Mouse (Mus musculus): ENCODE measurements at regions not wholly inside any gene's neighbourhood (a gene's known extent, or its start where the extent isn't known, plus 50 kb on each side); places are given as distances from the start of the nearest gene placed in this dataset.

- ATAC-seq (no peak), DNase-seq (ENCODE audit: low spot score) (no peak)
- Histone ChIP-seq H3K27ac (ENCODE audit: low read length) (no peak overlapping the region), H3K9me3 (ENCODE audit: low read length) (no peaks in the 10 kb centered on the region), H3K4me3 (ENCODE audit: low read depth, low read length) (no peak overlapping the region), H3K27me3 (replicated peaks; ENCODE audit: insufficient read depth, low read length) (no peaks in the 10 kb centered on the region), H3K9ac (replicated peaks; ENCODE audit: low read depth) (no peak overlapping the region), H3K4me2 (replicated peaks; ENCODE audit: low read depth, low read length) (no peak overlapping the region), H3K4me1 (ENCODE audit: insufficient read depth, low read depth, low read length) (no peaks in the 10 kb centered on the region), H3K36me3 (ENCODE audit: insufficient read depth, low read length) (no peaks in the 10 kb centered on the region)
- 88% methylated on average over 2 of the region's 2 CpGs for WGBS
- TF ChIP-seq CTCF (IDR thresholded peaks at IDR 0.05): peak; percentile 20; the same call in 1 of the 2 replicates
- TF ChIP-seq EP300 (IDR thresholded peaks at IDR 0.05): no peak
Observed at GRCm38 (mm10) chr13:33558927-33559326, 74.3 kb downstream of the Serpinb9g start.

- H3K4me2 ChIP-seq (replicated peaks; ENCODE audit: low read depth, low read length): no peak overlapping the region
- no peaks in the 10 kb centered on the region for H3K36me3 ChIP-seq (ENCODE audit: insufficient read depth, low read length)
- no peak overlapping the region for H3K9ac ChIP-seq (replicated peaks; ENCODE audit: low read depth)
- no peaks in the 10 kb centered on the region for H3K27me3 ChIP-seq (replicated peaks; ENCODE audit: insufficient read depth, low read length)
- TF ChIP-seq EP300 (IDR thresholded peaks at IDR 0.05) (no peak), CTCF (IDR thresholded peaks at IDR 0.05) (no peak)
- H3K9me3 ChIP-seq (ENCODE audit: low read length): no peaks in the 10 kb centered on the region
- ATAC-seq (no peak), DNase-seq (ENCODE audit: low spot score) (no peak)
- H3K4me3 ChIP-seq (ENCODE audit: low read depth, low read length): no peak overlapping the region
- no peak overlapping the region for H3K27ac ChIP-seq (ENCODE audit: low read length)
- H3K4me1 ChIP-seq (ENCODE audit: insufficient read depth, low read depth, low read length): no peaks in the 10 kb centered on the region
Observed at GRCm38 (mm10) chr13:33559719-33560118, 75.1 kb downstream of the Serpinb9g start.

DNA sequence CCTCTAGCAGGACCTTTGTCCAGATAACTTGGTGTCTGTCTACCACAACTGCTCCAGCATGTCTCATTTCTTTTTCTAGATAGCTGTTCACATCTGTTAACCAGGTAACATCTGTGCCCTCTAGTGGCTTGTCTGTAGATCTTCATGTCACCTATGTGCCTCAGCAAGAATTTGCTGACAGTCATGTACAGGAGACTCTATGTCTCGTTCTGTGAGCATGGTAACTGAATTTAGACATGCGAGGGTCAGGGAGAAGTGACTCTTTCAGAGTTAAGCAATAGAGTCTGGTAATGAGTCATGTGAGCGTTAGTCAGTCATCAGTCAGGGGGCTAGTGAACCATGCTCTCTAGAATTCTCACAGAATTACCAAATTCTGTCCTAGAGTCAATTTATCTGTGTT lies 77.0 kb downstream of the Serpinb9g start:
- Histone ChIP-seq H3K4me3 (ENCODE audit: low read depth, low read length) (no peak overlapping the region), H3K27ac (ENCODE audit: low read length) (no peak overlapping the region), H3K9me3 (ENCODE audit: low read length) (no peaks in the 10 kb centered on the region), H3K36me3 (ENCODE audit: insufficient read depth, low read length) (no peaks in the 10 kb centered on the region), H3K4me1 (ENCODE audit: insufficient read depth, low read depth, low read length) (no peaks in the 10 kb centered on the region), H3K4me2 (replicated peaks; ENCODE audit: low read depth, low read length) (no peak overlapping the region), H3K9ac (replicated peaks; ENCODE audit: low read depth) (no peak overlapping the region), H3K27me3 (replicated peaks; ENCODE audit: insufficient read depth, low read length) (no peaks in the 10 kb centered on the region)
- TF ChIP-seq EP300 (IDR thresholded peaks at IDR 0.05) (no peak), CTCF (IDR thresholded peaks at IDR 0.05) (0 out of 2 replicates have a peak, but pooled peaks have one; percentile 12)
- 71% methylated on average over 3 of the region's 3 CpGs for WGBS
- ATAC-seq (no peak), DNase-seq (ENCODE audit: low spot score) (no peak)

- Histone ChIP-seq H3K36me3 (ENCODE audit: insufficient read depth, low read length) (no peaks in the 10 kb centered on the region), H3K9me3 (ENCODE audit: low read length) (no peaks in the 10 kb centered on the region), H3K27me3 (replicated peaks; ENCODE audit: insufficient read depth, low read length) (no peaks in the 10 kb centered on the region), H3K9ac (replicated peaks; ENCODE audit: low read depth) (no peak overlapping the region), H3K4me3 (ENCODE audit: low read depth, low read length) (no peak overlapping the region), H3K4me1 (ENCODE audit: insufficient read depth, low read depth, low read length) (no peaks in the 10 kb centered on the region), H3K27ac (ENCODE audit: low read length) (no peak overlapping the region), H3K4me2 (replicated peaks; ENCODE audit: low read depth, low read length) (no peak overlapping the region)
- WGBS: 16% methylated on average over 1 of the region's 1 CpGs
- no peak for TF ChIP-seq CTCF (IDR thresholded peaks at IDR 0.05)
- no peak for TF ChIP-seq EP300 (IDR thresholded peaks at IDR 0.05)
- ATAC-seq (no peak), DNase-seq (ENCODE audit: low spot score) (no peak)
Observed at GRCm38 (mm10) chr13:33562928-33563327, 78.3 kb downstream of the Serpinb9g start.

DNA sequence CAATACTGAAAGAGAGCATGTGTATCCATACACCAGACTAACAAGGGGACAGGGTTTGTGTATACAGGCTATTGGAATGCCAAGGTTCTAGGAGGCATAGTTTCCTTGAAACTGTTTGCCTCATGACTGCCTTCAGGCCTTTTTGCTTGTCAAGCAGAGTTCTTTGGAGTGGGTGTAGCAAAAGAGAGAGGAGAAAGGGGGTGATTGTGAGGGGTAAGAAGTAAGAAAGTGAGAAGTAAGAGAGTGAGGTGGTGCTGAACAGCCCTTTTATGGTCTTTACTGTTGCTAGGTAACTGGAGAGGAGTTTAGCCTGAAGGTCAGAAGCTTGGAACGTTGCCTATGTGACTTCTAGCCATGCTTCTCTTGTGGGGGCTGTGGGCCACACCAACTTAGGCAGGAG lies 78.8 kb downstream of the Serpinb9g start:
- H3K9ac ChIP-seq (replicated peaks; ENCODE audit: low read depth): no peak overlapping the region
- DNase-seq (ENCODE audit: low spot score) (no peak), ATAC-seq (no peak)
- H3K27me3 ChIP-seq (replicated peaks; ENCODE audit: insufficient read depth, low read length): no peaks in the 10 kb centered on the region
- H3K36me3 ChIP-seq (ENCODE audit: insufficient read depth, low read length): no peaks in the 10 kb centered on the region
- 19% methylated on average over 1 of the region's 1 CpGs for WGBS
- no peaks in the 10 kb centered on the region for H3K4me1 ChIP-seq (ENCODE audit: insufficient read depth, low read depth, low read length)
- TF ChIP-seq CTCF (IDR thresholded peaks at IDR 0.05) (no peak), EP300 (IDR thresholded peaks at IDR 0.05) (no peak)
- H3K4me3 ChIP-seq (ENCODE audit: low read depth, low read length): no peak overlapping the region
- no peak overlapping the region for H3K4me2 ChIP-seq (replicated peaks; ENCODE audit: low read depth, low read length)
- H3K27ac ChIP-seq (ENCODE audit: low read length): no peak overlapping the region
- H3K9me3 ChIP-seq (ENCODE audit: low read length): no peaks in the 10 kb centered on the region

DNA sequence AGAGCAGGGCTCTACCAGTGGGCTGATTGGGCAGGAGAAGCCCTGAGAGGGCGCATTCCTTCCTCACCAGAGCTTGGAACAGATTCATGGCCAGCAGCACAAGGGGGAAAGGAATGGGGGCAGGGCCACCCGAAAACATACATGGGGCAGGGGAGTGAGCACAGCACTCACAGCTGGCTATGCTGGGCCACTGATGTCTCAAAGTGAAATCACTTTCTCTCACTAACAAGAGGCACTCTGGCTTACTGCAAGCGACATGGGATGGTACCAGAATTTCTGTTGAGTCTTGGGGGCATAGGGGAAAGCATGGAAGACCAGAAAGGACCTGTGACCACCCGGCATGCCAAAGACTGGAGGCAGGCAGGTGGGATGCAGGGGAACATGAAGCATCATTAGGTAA lies 83.3 kb downstream of the Serpinb9g start:
- H3K27me3 ChIP-seq (replicated peaks; ENCODE audit: insufficient read depth, low read length): no peaks in the 10 kb centered on the region
- no peaks in the 10 kb centered on the region for H3K36me3 ChIP-seq (ENCODE audit: insufficient read depth, low read length)
- no peak for ATAC-seq
- TF ChIP-seq EP300 (IDR thresholded peaks at IDR 0.05): no peak
- no peak for TF ChIP-seq CTCF (IDR thresholded peaks at IDR 0.05)
- H3K9me3 ChIP-seq (ENCODE audit: low read length): no peaks in the 10 kb centered on the region
- H3K27ac ChIP-seq (ENCODE audit: low read length): no peak overlapping the region
- H3K4me3 ChIP-seq (ENCODE audit: low read depth, low read length): no peak overlapping the region
- DNase-seq (ENCODE audit: low spot score): no peak
- no peak overlapping the region for H3K9ac ChIP-seq (replicated peaks; ENCODE audit: low read depth)
- H3K4me2 ChIP-seq (replicated peaks; ENCODE audit: low read depth, low read length): no peak overlapping the region
- WGBS: 80% methylated on average over 4 of the region's 4 CpGs
- H3K4me1 ChIP-seq (ENCODE audit: insufficient read depth, low read depth, low read length): no peaks in the 10 kb centered on the region

- Histone ChIP-seq H3K36me3 (ENCODE audit: insufficient read depth, low read length) (no peaks in the 10 kb centered on the region), H3K9ac (replicated peaks; ENCODE audit: low read depth) (no peak overlapping the region), H3K27me3 (replicated peaks; ENCODE audit: insufficient read depth, low read length) (no peaks in the 10 kb centered on the region), H3K27ac (ENCODE audit: low read length) (no peak overlapping the region), H3K4me1 (ENCODE audit: insufficient read depth, low read depth, low read length) (no peaks in the 10 kb centered on the region), H3K4me3 (ENCODE audit: low read depth, low read length) (no peak overlapping the region), H3K9me3 (ENCODE audit: low read length) (no peaks in the 10 kb centered on the region), H3K4me2 (replicated peaks; ENCODE audit: low read depth, low read length) (no peak overlapping the region)
- WGBS: 82% methylated on average over 1 of the region's 1 CpGs
- ATAC-seq (no peak), DNase-seq (ENCODE audit: low spot score) (no peak)
- no peak for TF ChIP-seq EP300 (IDR thresholded peaks at IDR 0.05)
- no peak for TF ChIP-seq CTCF (IDR thresholded peaks at IDR 0.05)
Observed at GRCm38 (mm10) chr13:33569318-33569717, 84.7 kb downstream of the Serpinb9g start.

All from lung, postnatal 0 days (tissue).